Mouse (Mus musculus) MEL (cell line): ENCODE measurements around the gene Lrrk2.

Experiments used
- CTCF ChIP-seq, 3 experiments: IDR thresholded peaks in 2 of 3; conservative IDR thresholded peaks in 1 of 3; 2 replicates each; pipeline ENCODE4 v1.5.1; 2011 to 2012; ENCODE audit warnings: low read length in 3 of 3, low read depth in 2 of 3, mild to moderate bottlenecking in 2 of 3, improper control_type of control experiment in 1 of 3, inconsistent platforms in 1 of 3, mixed read lengths in 1 of 3, moderate library complexity in 1 of 3; ENCODE audit not compliant: control insufficient read depth in 1 of 3, insufficient read depth in 1 of 3, poor library complexity in 1 of 3, severe bottlenecking in 1 of 3
- E2F4 ChIP-seq: IDR thresholded peaks from 2 replicates; pipeline ENCODE4 v1.6.1; 2011; ENCODE audit warnings: low read depth, low read length, improper control_type of control experiment, borderline replicate concordance

- TF ChIP-seq CTCF (IDR thresholded peaks at IDR 0.05 in 2 of 3, conservative IDR thresholded peaks at IDR 0.05 in 1 of 3; ENCODE audit: control insufficient read depth in 1 of 3, insufficient read depth in 1 of 3, low read depth in 2 of 3, low read length in 3 of 3, poor library complexity in 1 of 3, severe bottlenecking in 1 of 3) (no peak), E2F4 (no peak)
Measured at GRCm38 (mm10) chr15:91650270-91650669, 22.7 kb upstream of the Lrrk2 start.
